Mouse (Mus musculus) kidney, postnatal 14 days (tissue): ENCODE measurements around the gene Srgap3.
"Not testable (repeated sequence)": the region's sequence is repeated elsewhere in the genome, so short reads cannot be mapped to it uniquely, and the experiment has no call there.

ENCODE experiments used
- DNase-seq: peaks from one replicate; pipeline ENCODE4 v3.0.0; 2022; ENCODE audit warnings: mixed read lengths

The Srgap3 gene

GRCm38 (mm10) chr6:112733942-112734341, 213.1 kb downstream of the Srgap3 start:
- DNase-seq = no peak

GRCm38 (mm10) chr6:112732434-112732833, 214.6 kb downstream of the Srgap3 start:
- DNase-seq = no peak

GRCm38 (mm10) chr6:112731386-112731785, 215.7 kb downstream of the Srgap3 start:
- DNase-seq = no peak

DNA sequence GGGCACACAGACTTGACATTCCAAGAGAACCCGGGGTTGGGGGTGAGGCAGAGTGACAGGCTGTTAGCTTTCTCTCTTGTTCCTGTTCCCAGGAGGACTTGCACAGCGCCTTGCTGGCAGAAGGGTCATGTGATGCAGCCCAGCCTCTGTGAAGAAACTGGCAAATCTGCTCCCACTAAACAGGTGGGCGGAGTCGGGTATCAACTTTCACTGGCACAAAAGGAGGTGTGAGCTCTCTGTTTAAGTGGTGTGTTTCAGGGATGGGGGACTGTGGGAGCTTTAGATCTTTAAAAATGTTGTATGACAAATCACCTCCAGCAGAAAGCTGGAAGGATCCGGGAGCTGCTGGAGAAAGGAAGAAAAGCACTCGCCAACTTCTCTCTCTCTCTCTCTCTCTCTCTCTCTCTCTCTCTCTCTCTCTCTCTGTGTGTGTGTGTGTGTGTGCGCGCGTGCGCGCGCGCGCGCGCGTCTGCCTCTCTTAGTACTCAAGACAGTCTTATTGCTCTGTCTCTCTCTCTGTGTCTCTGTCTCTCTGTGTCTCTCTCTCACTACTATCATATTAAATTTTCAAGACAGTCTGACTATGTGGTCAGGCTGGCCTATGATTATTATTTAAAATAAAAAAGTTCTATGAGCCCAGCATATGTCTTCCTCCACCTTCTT, 218.2 kb downstream of the Srgap3 start:
- peak; percentile 79 for DNase-seq

- no peak for DNase-seq
These were observed 221.6 kb downstream of the Srgap3 start for GRCm38 (mm10) chr6:112725468-112725867.

GRCm38 (mm10) chr6:112720409-112721080, 226.5 kb downstream of the Srgap3 start:
- DNase-seq = no peak

DNA sequence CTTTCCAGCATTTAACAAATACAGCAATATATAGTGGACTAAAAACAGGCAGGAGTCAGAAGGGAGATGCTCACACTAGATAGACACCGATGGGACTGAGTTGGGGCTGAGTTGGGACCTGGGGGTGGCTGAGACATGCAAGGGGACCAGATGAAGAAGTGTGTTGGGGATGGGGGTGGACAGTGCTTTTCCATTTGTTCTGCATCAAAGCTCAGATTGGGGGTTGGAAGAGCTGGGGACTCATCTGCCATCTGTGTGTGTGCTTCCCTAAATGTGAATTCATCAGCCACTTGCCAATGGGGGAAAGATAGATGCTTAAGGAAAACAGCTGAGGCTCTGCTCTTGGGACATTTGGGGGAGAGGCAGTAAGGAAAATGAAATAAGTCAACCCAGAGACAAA, 227.1 kb downstream of the Srgap3 start:
- no peak for DNase-seq

DNA sequence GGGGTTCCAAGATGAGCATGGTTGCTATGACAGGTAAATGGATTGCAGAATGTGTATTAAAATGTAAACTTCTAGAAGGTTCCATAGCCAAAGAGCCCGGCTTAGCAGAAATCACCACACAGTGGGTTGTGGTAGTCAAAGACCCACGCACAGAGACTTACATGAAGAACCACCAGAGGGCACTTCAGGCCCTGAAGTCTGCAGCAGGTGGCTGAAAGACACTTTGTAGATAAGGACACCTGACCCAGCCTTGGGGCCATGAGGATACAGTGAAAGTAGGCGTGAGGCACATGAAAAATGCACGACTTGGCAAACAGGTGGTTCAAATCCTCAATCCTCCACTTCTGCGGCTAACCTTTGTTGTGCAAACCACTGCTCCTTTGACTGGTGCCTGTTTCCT, 229.9 kb downstream of the Srgap3 start:
- peak; percentile 30 for DNase-seq

- no peak for DNase-seq
These were observed 233.1 kb downstream of the Srgap3 start for GRCm38 (mm10) chr6:112713951-112714350.

- not testable (repeated sequence) for DNase-seq
These were observed 244.8 kb downstream of the Srgap3 start for GRCm38 (mm10) chr6:112702296-112702695.

DNA sequence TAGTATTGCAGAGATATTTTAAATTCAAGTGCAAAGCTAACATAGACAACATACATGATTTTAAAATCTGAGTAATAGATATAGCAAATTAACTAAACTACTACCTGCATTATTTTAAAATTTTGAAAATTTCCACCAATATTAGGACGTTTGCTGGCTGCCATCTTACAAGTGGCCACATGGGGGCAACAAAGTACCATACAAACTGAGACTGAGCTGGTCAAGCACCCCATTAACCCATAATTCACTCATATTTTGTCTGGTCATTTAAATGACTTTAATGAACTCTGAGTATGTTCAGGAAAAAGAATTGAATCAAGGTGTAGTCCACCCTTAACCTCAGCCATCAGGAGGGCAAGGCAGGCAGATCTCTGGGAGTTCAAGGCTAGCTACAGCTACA, 246.7 kb downstream of the Srgap3 start:
- DNase-seq = peak; percentile 69

DNA sequence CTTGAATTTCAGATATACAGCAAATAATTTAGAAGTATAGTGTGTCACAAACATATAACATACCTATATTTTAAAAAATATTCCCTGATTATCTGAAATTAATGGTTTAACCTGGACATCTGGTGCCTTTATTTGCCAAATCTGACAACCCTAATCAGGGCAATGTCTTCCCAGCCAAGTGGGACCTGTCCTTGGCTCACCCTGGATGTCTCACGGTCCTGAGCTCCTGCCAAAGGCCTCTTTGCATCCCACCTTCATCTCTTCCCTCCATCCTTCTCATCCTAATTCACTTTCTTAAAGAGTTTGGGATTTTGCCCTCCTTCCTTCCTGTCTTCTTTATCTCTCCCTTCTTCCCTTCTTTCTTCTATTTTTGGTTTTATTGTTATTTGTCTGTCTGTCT, 248.0 kb downstream of the Srgap3 start:
- no peak for DNase-seq

- DNase-seq = peak; percentile 89
These were observed 250.8 kb downstream of the Srgap3 start, which contains the start of gene Rad18 for GRCm38 (mm10) chr6:112696056-112696950. Rad18 (minus strand) TSS chr6:112696686.

DNA sequence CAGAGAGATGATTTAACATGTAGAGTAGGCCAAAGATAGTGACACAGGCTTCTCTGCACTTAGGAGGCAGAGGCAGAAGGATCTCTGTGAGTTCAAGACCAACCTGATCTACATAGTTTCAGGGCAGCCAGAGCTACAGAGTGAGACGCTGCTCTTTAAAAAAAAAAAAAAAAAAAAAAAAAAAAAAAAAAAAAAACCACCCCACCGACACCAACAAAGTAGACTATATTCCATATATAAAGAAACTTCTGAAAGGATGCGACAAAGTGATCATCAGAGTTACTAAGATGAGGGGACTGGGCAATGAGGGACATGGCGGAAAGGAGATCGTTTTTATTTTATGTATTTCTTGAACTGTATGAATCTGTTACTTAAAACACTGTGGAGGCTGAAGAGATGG, 252.6 kb downstream of the Srgap3 start:
- no peak for DNase-seq

- DNase-seq = no peak
These were observed 255.5 kb downstream of the Srgap3 start for GRCm38 (mm10) chr6:112691523-112691922.

GRCm38 (mm10) chr6:112688033-112688432, 259.0 kb downstream of the Srgap3 start:
- no peak for DNase-seq

- peak; percentile 10 for DNase-seq
These were observed 260.6 kb downstream of the Srgap3 start for GRCm38 (mm10) chr6:112686485-112686884.

DNA sequence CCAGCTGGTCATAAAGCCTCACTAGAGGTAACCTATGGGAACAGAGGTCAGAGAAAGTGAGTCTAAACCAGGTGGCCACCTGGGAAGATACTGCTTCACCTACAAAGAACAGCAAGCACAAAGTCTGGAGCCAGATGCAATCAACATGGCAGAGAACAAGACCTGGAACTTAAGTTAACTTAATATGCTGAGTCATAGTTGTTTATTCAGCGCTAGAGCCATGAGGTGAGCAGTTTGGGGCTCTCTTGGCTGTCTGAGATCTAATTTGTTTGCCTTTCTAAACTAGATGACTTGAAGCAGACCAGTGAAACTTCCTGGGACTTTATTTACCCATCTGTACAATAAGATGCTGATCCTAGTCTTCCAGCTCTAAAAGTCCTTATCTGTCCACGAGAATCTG, 263.0 kb downstream of the Srgap3 start:
- no peak for DNase-seq
